Mouse (Mus musculus) urinary bladder, postnatal 14 days (tissue): ENCODE measurements around the gene Krt33a.

ENCODE experiments used
- DNase-seq: peaks from one replicate; pipeline ENCODE4 v3.0.0; 2021; ENCODE audit warnings: low spot score

Gene Krt33a

GRCm38 (mm10) chr11:99986180-99986647, 29.8 kb downstream of the Krt33a start, which contains the start of gene Krtap16-1:
Krtap16-1 (minus strand) TSS chr11:99986597.
- no peak for DNase-seq

DNA sequence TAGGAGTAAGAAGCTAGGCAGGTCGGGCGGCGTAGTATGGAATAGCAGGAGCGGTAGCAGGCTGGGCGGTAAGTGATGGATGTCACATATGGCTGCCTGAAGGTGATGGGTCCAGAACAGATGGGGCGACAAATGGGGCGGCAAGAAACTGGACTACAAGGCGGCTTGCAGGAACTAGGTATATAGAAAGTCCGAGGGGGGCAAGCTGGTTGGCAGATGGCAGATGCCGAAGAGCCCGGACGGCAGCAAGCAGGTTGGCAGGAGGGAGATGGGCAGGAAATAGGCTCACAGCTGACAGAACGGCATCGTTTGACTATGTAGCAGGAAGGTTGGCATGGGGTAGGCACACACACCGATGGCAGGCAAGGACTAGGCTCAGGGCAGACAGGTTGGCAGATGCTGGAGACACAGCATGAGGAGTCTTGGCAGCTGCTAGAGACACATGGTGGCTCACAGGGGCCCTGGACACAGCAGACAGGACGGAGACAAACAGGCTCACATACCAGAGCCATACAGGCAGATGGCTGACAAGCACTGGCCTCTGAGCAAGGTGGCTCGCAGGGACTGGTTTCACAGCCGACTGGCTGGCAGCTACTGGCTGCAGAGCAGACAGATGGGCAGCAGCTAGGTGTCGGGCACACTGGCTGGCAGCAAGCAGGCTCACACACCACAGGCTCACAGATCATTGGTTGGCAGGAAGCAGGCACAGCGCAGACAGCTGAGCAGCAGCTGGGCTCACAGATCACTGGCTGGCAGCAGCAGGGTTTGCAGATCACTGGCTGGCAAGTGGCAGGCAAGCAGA, 30.5 kb downstream of the Krt33a start:
- DNase-seq, result no peak

DNA sequence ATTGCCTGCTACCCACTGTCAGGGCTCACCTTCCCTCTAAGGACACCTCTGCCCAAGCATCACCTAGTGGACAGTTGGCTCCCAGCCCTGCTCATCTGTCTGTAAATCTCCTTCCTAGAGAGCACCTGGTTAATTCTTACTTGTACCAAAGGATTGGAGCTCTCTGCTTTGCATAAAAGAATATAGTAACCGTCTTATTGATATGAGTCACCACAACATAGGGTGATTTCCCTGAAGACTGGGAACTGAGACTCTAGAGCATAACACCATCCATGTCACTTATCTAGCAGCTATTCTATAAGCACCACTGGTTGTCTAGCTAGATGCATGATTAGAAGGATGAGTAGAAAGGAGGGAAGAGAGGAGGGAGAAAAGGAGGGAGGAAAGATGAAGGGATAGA, 32.6 kb downstream of the Krt33a start:
- DNase-seq, result no peak

DNA sequence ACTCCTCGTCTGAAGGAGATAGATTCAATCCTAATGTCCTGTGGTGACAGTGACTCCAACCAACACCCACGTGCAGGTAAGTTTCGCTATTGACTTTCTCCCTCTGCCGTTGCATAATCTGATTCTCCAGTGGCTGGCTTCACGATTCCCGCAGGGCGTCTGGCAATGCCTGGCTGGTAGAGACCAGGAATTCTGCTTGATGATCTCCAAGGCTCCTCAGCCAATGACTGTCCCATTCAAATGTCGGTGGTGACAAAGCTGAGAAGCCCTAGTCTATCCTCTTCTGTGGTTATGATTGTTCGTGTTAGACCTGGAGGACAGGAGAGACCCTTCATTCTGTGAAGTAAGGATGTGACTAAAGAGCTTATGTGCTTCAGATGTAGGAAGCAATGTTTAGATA, 33.3 kb downstream of the Krt33a start:
- DNase-seq, result no peak

DNA sequence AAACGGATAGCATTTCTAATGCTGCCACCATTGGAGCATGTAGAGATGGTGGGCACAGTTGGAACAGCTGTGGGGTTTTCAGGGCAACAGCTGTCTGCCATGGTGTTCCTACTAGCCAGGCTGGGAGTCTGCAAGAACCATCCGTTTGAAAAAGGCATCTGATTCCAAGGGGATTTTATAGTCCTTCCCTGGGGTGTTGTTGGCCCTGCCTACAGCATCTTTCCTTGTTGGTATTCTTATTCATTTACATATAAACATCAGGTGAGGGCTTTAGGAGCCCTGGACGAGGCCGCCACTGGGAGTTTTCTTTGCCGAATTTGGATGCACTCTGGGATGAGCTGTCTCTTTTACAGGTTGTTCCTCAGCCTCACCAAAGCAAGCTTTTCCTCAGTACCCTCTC, 37.1 kb downstream of the Krt33a start, which contains the start of gene Krtap29-1:
Gene Krtap29-1 (minus strand): TSS at position 101 of the 400 bp plus-strand sequence.
- no peak for DNase-seq

DNA sequence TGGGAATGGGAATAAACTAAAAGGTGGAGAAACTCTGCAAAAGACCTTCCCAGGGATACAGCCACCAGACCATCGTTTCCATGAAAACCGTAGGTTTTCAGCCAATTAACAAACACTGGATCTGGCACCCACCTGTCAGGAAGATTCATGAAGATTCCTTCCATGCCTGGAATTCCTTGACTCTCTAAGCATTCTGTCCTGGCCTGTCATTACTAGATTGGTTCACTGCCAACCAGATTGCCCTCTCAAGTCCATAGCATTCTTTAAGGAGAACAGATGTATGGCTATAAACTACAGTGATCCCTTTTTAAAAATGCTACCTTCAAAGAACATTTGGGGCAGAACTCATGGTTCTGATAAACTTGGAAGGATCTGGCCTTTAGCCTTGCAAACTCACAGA, 50.1 kb downstream of the Krt33a start:
- no peak for DNase-seq

- DNase-seq, result no peak
Observed at GRCm38 (mm10) chr11:99964213-99964612, 51.8 kb downstream of the Krt33a start.
